Mouse (Mus musculus) lung, postnatal 10 days (tissue): ENCODE data around the gene Chmp5.
"Not testable (repeated sequence)": the region's sequence is repeated elsewhere in the genome, so short reads cannot be mapped to it uniquely, and the experiment has no call there.

Experiments used
- DNase-seq: peaks from one replicate; pipeline ENCODE4 v3.0.0; 2021

The Chmp5 gene

DNA sequence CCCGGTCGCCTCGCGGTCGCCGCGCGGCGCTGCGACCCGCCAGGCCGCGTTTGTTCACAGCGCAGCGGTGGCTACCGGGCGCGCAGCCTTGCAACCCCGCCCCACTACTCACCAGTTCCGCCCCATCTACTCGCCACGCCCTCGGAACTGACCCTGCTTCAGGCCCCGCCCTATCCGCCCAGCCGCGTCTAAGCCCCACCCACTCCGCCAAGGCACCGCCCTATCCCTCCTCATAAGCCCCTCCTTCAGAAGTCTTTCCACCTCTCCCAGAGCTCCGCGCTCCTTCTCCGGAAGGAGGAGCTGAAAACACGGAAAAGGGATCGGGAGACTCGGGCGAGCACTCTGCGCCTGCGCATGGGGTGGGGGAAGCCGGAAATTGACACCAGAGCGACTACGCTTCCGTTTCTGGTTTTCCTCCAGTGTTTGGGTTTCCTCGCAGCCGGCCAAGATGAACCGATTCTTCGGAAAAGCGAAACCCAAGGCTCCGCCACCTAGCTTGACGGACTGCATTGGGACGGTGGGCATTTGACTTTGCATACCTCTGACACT, at the start of gene Chmp5, which contains the start of gene Bag1:
TSS of gene Chmp5 (plus strand) at position 248 of the 549 bp plus-strand sequence.
TSS of gene Bag1 (minus strand) at position 135 of the 549 bp plus-strand sequence.
- peak; percentile 100 for DNase-seq

DNA sequence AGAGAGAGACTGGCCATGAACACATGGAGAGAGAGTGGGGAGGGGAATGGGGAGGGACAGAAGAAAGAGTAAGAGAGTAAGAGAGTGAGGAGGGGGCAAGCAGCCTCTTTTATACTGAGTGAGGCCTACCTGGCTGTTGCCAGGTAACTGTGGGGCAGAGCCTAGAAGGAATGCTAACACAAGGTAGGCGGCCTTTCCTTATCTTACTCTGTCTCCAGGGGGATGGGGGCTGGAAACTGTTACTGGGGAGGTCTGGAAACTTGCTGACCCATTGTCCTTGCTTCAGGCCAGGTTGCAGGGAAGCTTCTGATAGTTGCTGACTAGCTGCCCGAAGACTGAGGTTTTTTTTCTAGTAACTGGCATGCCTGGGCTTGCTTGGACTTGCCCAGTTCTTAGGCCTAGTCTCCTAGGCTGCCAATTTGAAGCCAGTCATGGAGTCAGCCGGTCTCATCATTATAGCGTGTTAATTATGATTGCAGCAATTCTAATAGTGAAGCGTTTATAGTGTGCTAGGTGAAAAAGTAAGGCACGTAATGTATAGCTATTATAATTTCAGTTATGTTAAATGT, 49.6 kb upstream of the Chmp5 start:
- DNase-seq: no peak

- no peak for DNase-seq
These were observed 48.9 kb upstream of the Chmp5 start for GRCm38 (mm10) chr4:40899264-40899663.

GRCm38 (mm10) chr4:40900071-40900470, 48.1 kb upstream of the Chmp5 start:
- no peak for DNase-seq

- DNase-seq: no peak
These were observed 47.6 kb upstream of the Chmp5 start for GRCm38 (mm10) chr4:40900612-40901011.

DNA sequence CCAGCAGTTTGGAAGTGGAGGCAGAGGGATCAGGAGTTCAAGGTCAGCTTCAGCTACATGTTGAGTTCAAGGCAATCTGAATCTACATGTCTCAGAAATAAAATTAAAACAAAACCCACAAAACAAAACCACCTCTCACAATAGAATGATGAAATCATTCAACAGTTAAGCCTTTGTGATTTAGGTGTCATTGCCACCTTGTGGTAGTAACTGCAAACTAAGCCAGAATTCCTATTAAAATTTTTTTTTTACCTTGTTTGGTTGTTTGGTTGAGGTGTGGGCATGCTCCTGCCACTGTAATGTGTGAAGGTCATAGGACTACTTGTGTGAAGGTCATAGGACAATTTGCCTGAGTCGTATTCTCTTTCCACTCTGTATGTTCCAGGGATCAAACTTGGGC, 41.9 kb upstream of the Chmp5 start:
- DNase-seq: peak; percentile 50

- DNase-seq: peak; percentile 54
These were observed 39.8 kb upstream of the Chmp5 start for GRCm38 (mm10) chr4:40908261-40908969.

- DNase-seq: no peak
These were observed 33.8 kb upstream of the Chmp5 start for GRCm38 (mm10) chr4:40914287-40914867.

- DNase-seq: peak; percentile 38
These were observed 32.3 kb upstream of the Chmp5 start for GRCm38 (mm10) chr4:40915947-40916346.

- no peak for DNase-seq
These were observed 31.5 kb upstream of the Chmp5 start for GRCm38 (mm10) chr4:40916592-40917155.

DNA sequence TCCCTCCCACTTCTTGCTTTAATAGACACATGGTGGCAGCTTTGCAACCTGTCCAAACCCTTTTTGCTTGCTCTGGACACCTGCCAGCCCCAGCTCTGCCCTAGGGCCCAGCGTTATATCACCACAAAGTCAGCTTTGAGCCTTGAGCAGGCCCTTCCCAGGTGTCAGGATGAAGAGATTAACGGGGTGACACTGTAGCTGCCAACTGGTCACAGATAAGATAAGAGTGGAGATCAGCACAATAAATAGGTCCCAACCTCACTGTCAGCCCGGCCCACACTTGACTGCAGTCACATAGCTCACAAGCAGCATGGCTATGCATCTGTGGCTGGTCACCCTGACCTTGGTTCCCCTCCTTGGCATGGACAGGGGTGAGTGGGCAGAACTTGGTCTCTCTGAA, 28.4 kb upstream of the Chmp5 start, which contains the start of gene Spink4:
TSS of gene Spink4 (plus strand) at position 268 of the 400 bp plus-strand sequence.
- DNase-seq: peak; percentile 16

- no peak for DNase-seq
These were observed 27.6 kb upstream of the Chmp5 start for GRCm38 (mm10) chr4:40920576-40920975.

DNA sequence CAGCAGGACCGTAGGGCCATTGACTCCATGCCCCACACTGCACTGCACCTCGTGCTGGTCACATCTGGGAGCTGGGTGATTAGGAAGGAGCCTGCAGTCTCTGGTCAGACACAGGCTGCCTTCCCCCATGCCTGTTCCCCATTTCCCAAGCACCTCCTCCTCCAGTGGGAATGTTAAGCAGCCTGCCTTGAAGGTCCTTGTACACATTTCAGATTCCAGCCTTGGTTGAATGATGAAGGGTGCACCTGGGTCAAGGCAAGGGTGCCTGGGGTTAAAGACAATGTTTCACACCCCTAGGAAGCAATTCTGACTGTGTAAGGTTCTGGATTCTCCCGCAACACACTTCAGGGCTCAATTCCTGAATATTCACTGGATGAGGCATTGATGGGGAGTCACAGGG, 26.9 kb upstream of the Chmp5 start:
- peak; percentile 5 for DNase-seq

GRCm38 (mm10) chr4:40923087-40923651, 25.0 kb upstream of the Chmp5 start:
- no peak for DNase-seq

GRCm38 (mm10) chr4:40925568-40925967, 22.6 kb upstream of the Chmp5 start:
- no peak for DNase-seq

DNA sequence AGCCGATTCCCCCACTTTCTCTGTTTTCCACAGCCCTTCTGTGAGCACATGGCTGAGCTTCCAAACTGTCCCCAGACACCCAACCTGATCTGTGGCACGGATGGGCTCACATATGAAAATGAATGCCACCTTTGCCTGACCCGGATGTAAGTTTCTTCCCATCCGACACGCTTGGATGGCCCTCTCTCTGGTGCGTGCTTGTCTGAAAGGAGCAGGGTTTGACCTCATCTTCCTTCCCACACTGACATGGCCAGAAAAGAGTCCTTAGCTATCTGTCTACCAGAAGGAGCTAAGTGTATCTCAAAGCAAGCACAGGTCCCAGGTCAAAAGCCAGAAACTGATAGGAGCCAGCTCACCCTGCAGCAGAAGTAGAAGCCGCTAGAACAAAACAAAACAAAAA, 19.2 kb upstream of the Chmp5 start:
- DNase-seq: no peak

DNA sequence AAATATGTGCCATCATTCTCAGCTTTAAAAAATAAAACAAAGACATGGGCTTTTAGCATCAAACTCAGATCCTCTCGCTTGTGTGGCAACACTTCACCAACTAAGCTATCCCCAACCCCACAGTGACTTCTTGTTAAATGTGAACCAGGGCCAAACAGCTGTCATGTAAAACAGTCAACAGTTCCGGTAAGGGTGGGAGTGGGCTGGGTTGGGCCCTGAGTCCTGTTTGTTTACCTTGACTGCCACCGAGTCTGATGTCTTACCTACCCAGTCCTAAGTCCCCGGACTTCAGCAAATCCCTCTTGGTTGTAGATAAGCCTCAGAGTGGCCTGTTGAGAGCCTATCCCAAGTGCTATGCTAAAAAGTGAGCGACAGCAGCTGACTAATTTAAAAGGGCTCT, 14.5 kb upstream of the Chmp5 start:
- no peak for DNase-seq

- DNase-seq: not testable (repeated sequence)
These were observed 13.8 kb upstream of the Chmp5 start for GRCm38 (mm10) chr4:40934369-40934768.

DNA sequence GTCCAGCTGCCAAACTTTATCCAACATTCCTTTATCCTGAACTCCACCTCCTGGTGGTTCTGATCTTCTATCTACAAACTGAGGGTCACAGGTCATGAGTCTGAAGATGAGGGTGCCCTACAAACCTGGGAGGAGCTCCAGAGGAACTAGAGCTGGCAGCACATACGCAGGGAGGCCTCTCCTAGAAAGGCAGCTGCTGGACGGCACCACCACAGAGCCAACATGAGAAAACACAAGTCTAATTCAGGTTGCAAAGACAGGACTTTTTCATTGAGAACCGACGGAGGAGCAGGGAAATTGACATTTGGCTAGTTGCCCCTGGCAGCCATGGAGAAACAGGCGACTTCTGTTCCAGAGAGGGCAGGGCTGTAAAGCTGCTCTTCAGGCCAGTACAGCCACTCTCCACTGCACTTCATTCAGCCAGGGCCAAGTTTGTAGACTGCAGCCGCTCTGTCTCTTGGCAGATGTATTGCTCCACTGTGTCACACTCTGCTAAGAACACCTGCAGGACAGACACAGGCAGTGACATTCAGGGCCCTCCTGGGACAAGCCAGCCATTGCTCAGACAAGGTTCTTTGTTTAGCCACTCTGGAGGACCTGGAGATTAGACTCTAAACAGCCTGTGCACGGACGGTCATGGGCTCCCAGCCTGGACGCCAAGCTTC, 11.9 kb upstream of the Chmp5 start:
- peak; percentile 67 for DNase-seq

GRCm38 (mm10) chr4:40938793-40939192, 9.4 kb upstream of the Chmp5 start:
- no peak for DNase-seq

DNA sequence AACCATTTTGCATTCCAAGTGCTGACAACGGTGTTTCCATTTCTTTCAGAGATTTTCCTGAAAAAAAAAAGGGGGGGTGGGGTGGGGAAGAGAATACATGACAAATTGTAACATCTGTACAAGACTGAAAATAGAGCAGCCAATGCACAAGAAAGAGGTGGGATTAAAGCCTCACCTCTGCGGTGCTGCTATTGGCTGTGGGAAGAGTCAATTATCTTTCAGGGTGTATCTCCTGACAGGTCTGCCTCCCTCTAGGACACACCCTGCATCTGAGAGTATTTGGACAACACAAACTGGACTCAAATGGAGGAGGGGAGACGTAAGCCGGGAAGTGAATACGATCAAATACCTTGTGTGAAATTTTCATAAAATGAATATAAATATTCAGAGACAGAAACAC, 4.6 kb upstream of the Chmp5 start:
- DNase-seq: no peak

DNA sequence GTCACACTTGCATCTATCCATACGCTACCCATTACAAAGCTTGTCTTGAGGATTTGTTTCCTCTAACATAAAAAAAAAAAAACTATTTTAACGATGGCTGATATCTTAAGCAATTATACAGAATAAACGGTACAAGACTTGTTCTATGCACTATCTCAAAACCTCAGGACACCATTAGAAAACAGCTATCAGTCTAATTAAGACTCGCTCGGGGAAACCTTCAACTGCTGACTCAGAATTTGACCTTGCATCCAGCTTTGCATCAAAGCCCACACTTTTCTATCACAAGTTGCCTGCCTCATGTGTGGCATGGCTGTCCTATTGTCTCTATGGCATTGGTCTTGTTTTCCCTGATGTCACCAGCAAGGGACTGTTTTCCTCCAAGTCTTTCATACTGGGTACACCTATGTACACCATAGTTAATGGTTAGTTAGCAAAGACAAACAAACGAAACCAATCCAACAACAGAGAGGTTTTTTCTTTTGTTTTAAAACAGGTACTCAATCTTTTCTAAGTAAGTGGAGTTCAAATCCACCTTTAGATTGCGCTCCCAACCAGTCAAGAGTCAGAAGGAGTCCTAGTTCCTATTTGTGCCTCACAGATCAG, 1.6 kb upstream of the Chmp5 start:
- DNase-seq: no peak
